Mouse (Mus musculus) myocyte (in vitro differentiated cells): ENCODE data around the gene Faap100.

Experiments used
- MAX ChIP-seq: IDR thresholded peaks from one replicate; pipeline ENCODE4 v1.6.1; 2011; ENCODE audit warnings: low read depth, mild to moderate bottlenecking, control low read depth
- POLR2A ChIP-seq: IDR thresholded peaks from one replicate; pipeline ENCODE4 v1.6.1; 2011; ENCODE audit warnings: low read depth, mild to moderate bottlenecking, control low read depth, moderate library complexity; ENCODE audit not compliant: insufficient read length
- POLR2AphosphoS2 ChIP-seq: IDR thresholded peaks from one replicate; pipeline ENCODE4 v1.6.1; 2011; ENCODE audit warnings: low read depth, control low read depth; ENCODE audit not compliant: insufficient read length
- REST ChIP-seq: IDR thresholded peaks from one replicate; pipeline ENCODE4 v1.6.1; 2011; ENCODE audit warnings: mild to moderate bottlenecking, control low read depth, moderate library complexity; ENCODE audit not compliant: insufficient read depth, insufficient read length

DNA sequence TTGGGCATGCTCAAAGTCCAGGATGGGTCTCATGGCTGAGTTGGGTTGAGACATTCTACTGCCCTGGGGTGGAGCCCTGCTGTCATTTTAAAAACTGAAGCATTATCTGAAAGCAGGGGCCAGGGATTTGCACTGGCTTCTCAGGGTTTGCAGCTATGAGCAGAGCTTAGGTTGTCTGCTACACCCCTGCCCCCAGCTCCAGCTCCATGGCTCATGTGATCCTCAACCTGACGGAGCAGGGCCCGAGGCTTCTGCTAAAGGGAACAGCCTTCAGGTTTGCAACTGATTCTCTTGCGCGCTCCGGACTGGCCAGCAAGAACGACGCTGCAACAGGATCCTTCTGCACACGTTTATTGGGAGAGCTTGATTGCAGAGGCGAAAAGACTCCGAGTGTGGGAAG, 58.4 kb downstream of the Faap100 start:
- TF ChIP-seq POLR2A (no peak), POLR2AphosphoS2 (no peak), MAX (no peak), REST (no peak)
